Mouse (Mus musculus) MEL (cell line): ENCODE data around the gene Psmc3. TPM values are rescaled to one million over a fixed set of nuclear protein-coding genes. Genes with fewer than 3 reads are reported as not detected.

Source experiments
- DNase-seq: peaks from one replicate; pipeline ENCODE4 v3.0.0; 2011; ENCODE audit warnings: low read depth, low spot score
- H3K27ac ChIP-seq: 2 replicates; pipeline ENCODE4 v1.5.1; 2012; ENCODE audit warnings: low read depth, mild to moderate bottlenecking, control low read depth, low read length, moderate library complexity; ENCODE audit not compliant: control insufficient read depth
- H3K27me3 ChIP-seq, 2 experiments: fragments of 150-350 bp in 1 of 2; sonication (generic) in 1 of 2; 2 replicates each; pipeline ENCODE4 v1.6.1; 2012; ENCODE audit warnings: low read length in 2 of 2, mild to moderate bottlenecking in 2 of 2, improper control_type of control experiment in 1 of 2, moderate library complexity in 1 of 2; ENCODE audit not compliant: insufficient read depth in 2 of 2, control insufficient read depth in 1 of 2
- H3K36me3 ChIP-seq, 2 experiments: 2 replicates each; pipeline ENCODE4 v1.6.1; 2012 to 2014; ENCODE audit warnings: low read length in 2 of 2, improper control_type of control experiment in 1 of 2, inconsistent platforms in 1 of 2, mild to moderate bottlenecking in 1 of 2; ENCODE audit not compliant: insufficient read depth in 2 of 2, control insufficient read depth in 1 of 2
- H3K4me1 ChIP-seq, 2 experiments: fragments of 150-350 bp in 1 of 2; sonication (generic) in 1 of 2; 2 replicates each; pipeline ENCODE4 v1.6.1; 2012; ENCODE audit warnings: low read length in 2 of 2, improper control_type of control experiment in 1 of 2, mild to moderate bottlenecking in 1 of 2; ENCODE audit not compliant: insufficient read depth in 2 of 2, control insufficient read depth in 1 of 2
- H3K4me3 ChIP-seq, 2 experiments: fragments of 150-350 bp in 1 of 2; sonication (generic) in 1 of 2; 2 replicates each; pipeline ENCODE4 v1.5.1; 2012; ENCODE audit warnings: low read depth in 2 of 2, low read length in 2 of 2, mild to moderate bottlenecking in 2 of 2, moderate library complexity in 2 of 2, control low read depth in 1 of 2, improper control_type of control experiment in 1 of 2; ENCODE audit not compliant: control insufficient read depth in 1 of 2, insufficient read depth in 1 of 2
- H3K79me2 ChIP-seq: 2 replicates; pipeline ENCODE4 v1.6.1; 2012; ENCODE audit warnings: mild to moderate bottlenecking, low read length, moderate library complexity; ENCODE audit not compliant: control insufficient read depth, poor library complexity, insufficient read depth
- H3K9ac ChIP-seq: 2 replicates; pipeline ENCODE4 v1.6.1; 2012; ENCODE audit warnings: low read depth, mild to moderate bottlenecking, control low read depth, low read length, moderate library complexity; ENCODE audit not compliant: control insufficient read depth, poor library complexity, severe bottlenecking
- H3K9me3 ChIP-seq: fragments of 150-350 bp; sonication (generic); replicated peaks from 2 replicates; pipeline ENCODE4 v1.6.1; 2012; ENCODE audit warnings: mild to moderate bottlenecking, low read length, improper control_type of control experiment, moderate library complexity; ENCODE audit not compliant: insufficient read depth
- CHD1 ChIP-seq: IDR thresholded peaks from 2 replicates; pipeline ENCODE4 v1.6.1; 2012; ENCODE audit warnings: low read depth, mild to moderate bottlenecking, inconsistent platforms, low read length, improper control_type of control experiment
- CHD2 ChIP-seq: IDR thresholded peaks from 2 replicates; pipeline ENCODE4 v1.6.1; 2011; ENCODE audit warnings: low read length, improper control_type of control experiment
- ELF1 ChIP-seq: IDR thresholded peaks from 2 replicates; pipeline ENCODE4 v1.6.1; 2014; ENCODE audit warnings: low read depth, mild to moderate bottlenecking, inconsistent platforms, low read length, improper control_type of control experiment, moderate library complexity
- EP300 ChIP-seq, 2 experiments: IDR thresholded peaks; 2 replicates each; pipeline ENCODE4 v1.6.1; 2011; ENCODE audit warnings: improper control_type of control experiment in 2 of 2, low read length in 2 of 2, low read depth in 1 of 2, mild to moderate bottlenecking in 1 of 2
- ETS1 ChIP-seq: IDR thresholded peaks from 2 replicates; pipeline ENCODE4 v1.6.1; 2012; ENCODE audit warnings: low read depth, mild to moderate bottlenecking, inconsistent platforms, low read length, improper control_type of control experiment, moderate library complexity
- GABPA ChIP-seq: IDR thresholded peaks from 2 replicates; pipeline ENCODE4 v1.6.1; 2012; ENCODE audit warnings: low read depth, mild to moderate bottlenecking, inconsistent platforms, low read length, improper control_type of control experiment, moderate library complexity
- GATA1 ChIP-seq: IDR thresholded peaks from 2 replicates; pipeline ENCODE4 v1.6.1; 2011; ENCODE audit warnings: low read depth, low read length, improper control_type of control experiment
- HCFC1 ChIP-seq: IDR thresholded peaks from 2 replicates; pipeline ENCODE4 v1.6.1; 2012; ENCODE audit warnings: low read depth, mild to moderate bottlenecking, inconsistent platforms, low read length, improper control_type of control experiment, moderate library complexity
- KAT2A ChIP-seq: conservative IDR thresholded peaks from 2 replicates; pipeline ENCODE4 v1.6.1; 2012; ENCODE audit warnings: low read depth, low read length, improper control_type of control experiment, inconsistent platforms
- MAZ ChIP-seq: IDR thresholded peaks from 2 replicates; pipeline ENCODE4 v1.6.1; 2012; ENCODE audit warnings: low read depth, mild to moderate bottlenecking, inconsistent platforms, low read length, improper control_type of control experiment
- MEF2A ChIP-seq: IDR thresholded peaks from 2 replicates; pipeline ENCODE4 v1.6.1; 2014; ENCODE audit warnings: low read depth, mild to moderate bottlenecking, inconsistent platforms, low read length, improper control_type of control experiment; ENCODE audit not compliant: poor library complexity, insufficient replicate concordance, severe bottlenecking; ENCODE audit errors: extremely low read depth
- MXI1 ChIP-seq: IDR thresholded peaks from 2 replicates; pipeline ENCODE4 v1.6.1; 2011; ENCODE audit warnings: mild to moderate bottlenecking, low read depth, low read length, improper control_type of control experiment
- POLR2AphosphoS5 ChIP-seq: IDR thresholded peaks from 2 replicates; pipeline ENCODE4 v1.6.1; 2012; ENCODE audit warnings: low read depth, borderline replicate concordance, mild to moderate bottlenecking, inconsistent platforms, low read length, moderate library complexity, mixed read lengths
- RCOR1 ChIP-seq: IDR thresholded peaks from 2 replicates; pipeline ENCODE4 v1.6.1; 2012; ENCODE audit warnings: low read depth, mild to moderate bottlenecking, inconsistent platforms, low read length, improper control_type of control experiment
- TCF12 ChIP-seq: IDR thresholded peaks from 2 replicates; pipeline ENCODE4 v1.6.1; 2014; ENCODE audit warnings: low read depth, mild to moderate bottlenecking, inconsistent platforms, low read length, improper control_type of control experiment, moderate library complexity
- UBTF ChIP-seq: IDR thresholded peaks from 2 replicates; pipeline ENCODE4 v1.6.1; 2012; ENCODE audit warnings: low read depth, mild to moderate bottlenecking, inconsistent platforms, low read length, improper control_type of control experiment, moderate library complexity, borderline replicate concordance; ENCODE audit not compliant: insufficient read depth
- USF1 ChIP-seq: IDR thresholded peaks from 2 replicates; pipeline ENCODE4 v1.6.1; 2014; ENCODE audit warnings: low read depth, mild to moderate bottlenecking, inconsistent platforms, low read length, improper control_type of control experiment, moderate library complexity
- ZC3H11A ChIP-seq: IDR thresholded peaks from 2 replicates; pipeline ENCODE4 v1.6.1; 2012; ENCODE audit warnings: low read depth, mild to moderate bottlenecking, inconsistent platforms, low read length, improper control_type of control experiment
- ZKSCAN1 ChIP-seq: IDR thresholded peaks from 2 replicates; pipeline ENCODE4 v1.6.1; 2012; ENCODE audit warnings: low read depth, mild to moderate bottlenecking, inconsistent platforms, low read length, improper control_type of control experiment, moderate library complexity
- ZMIZ1 ChIP-seq: IDR thresholded peaks from 2 replicates; pipeline ENCODE4 v1.6.1; 2012; ENCODE audit warnings: low read depth, mild to moderate bottlenecking, inconsistent platforms, low read length, improper control_type of control experiment, moderate library complexity
- ZNF384 ChIP-seq: IDR thresholded peaks from 2 replicates; pipeline ENCODE4 v1.6.1; 2012; ENCODE audit warnings: low read depth, mild to moderate bottlenecking, inconsistent platforms, low read length, improper control_type of control experiment
- polyA plus RNA-seq, 2 experiments: library from polyadenylated mRNA; stranded (reverse) in 1 of 2; unstranded in 1 of 2; fragments of >175 nt in 1 of 2; fragments of >200 nt in 1 of 2; gene quantifications; 2 replicates each; pipeline versions ENCODE4 v1.2.1 to v1.2.4; 2012; ENCODE audit warnings: low replicate concordance in 2 of 2, low read depth in 1 of 2; ENCODE audit not compliant: insufficient read length in 2 of 2, insufficient read depth in 1 of 2, missing spikeins in 1 of 2
- total RNA-seq: library from RNA; depleted of rRNA; stranded (reverse); fragments of 300-350 nt; gene quantifications from 2 replicates; pipeline ENCODE4 v1.2.3, GENCODE M21; 2012

Gene Psmc3
- total and polyA plus RNA-seq, 3 experiments: 259 to 1,459 (median 428) TPM

DNA sequence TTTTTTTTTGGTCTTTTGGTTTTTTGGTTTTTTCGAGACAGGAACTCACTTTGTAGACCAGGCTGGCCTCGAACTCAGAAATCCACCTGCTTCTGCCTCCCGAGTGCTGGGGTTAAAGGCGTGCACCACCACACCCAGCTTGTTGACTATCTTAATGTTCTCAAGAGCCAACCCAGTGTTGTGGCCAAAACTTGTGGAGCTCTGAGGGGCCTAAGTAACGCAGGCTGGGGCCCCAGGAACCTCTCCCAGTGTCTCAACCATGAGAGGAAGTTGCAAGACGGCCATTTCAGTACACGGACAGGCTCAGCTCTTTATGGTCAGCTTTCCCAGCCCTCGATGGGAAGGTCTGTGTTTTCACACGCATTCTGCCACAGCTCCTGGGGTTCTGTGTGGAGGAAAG lies 35.2 kb downstream of the Psmc3 start:
- 0 out of 4 replicates have a peak, but pooled peaks of 1 of the 2 experiments have one; percentile 15 for TF ChIP-seq EP300 (IDR thresholded peaks at IDR 0.05; ENCODE audit: low read depth in 1 of 2, low read length in 2 of 2)
- no peak for TF ChIP-seq POLR2AphosphoS5
- TF ChIP-seq ZNF384: peak; percentile 6; the same call in 1 of the 2 replicates
- no peak for TF ChIP-seq ZMIZ1
- TF ChIP-seq ETS1: 0 out of 2 replicates have a peak, but pooled peaks have one; percentile 2
- Histone ChIP-seq H3K36me3 (peaks cover 0 to 38% of the 10 kb centered on the region in 2 experiments; a peak in 2 of 4 replicates), H3K4me3 (no peak overlapping the region), H3K27ac (peak overlapping the region; percentile 99), H3K4me1 (peaks cover 2 to 49% of the 10 kb centered on the region in 2 experiments; a peak in 3 of 4 replicates), H3K27me3 (no peaks in the 10 kb centered on the region), H3K79me2 (peaks cover 1% of the 10 kb centered on the region; the same call in 1 of the 2 replicates), H3K9me3 (no peaks in the 10 kb centered on the region), H3K9ac (peak overlapping the region; percentile 44)
- DNase-seq: peak; percentile 68

DNA sequence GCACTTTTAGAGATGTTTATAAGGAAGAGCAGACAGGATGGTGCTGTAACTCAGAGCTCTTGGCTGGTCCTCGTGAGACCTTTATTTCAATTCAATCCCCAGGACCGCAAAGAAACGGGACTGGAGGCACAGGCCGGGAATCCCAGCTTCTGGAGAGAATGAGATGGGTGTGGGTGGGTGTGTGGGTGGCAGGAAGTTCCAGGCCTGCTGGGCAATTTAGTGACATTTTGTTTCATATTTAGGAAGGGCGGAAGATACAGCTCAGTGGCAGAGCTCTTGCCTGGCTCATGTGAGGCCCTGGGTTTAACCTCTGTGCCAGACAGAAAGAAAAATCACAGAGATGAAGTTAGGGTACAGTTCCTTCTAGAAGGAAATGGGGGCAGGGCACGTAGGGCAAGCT lies 36.4 kb downstream of the Psmc3 start:
- DNase-seq: no peak
- peak overlapping the region; percentile 99 for H3K27ac ChIP-seq
- TF ChIP-seq ETS1 (no peak), ELF1 (no peak), ZC3H11A (no peak), RCOR1 (no peak), USF1 (no peak), CHD2 (no peak), UBTF (no peak), HCFC1 (no peak), TCF12 (no peak), MXI1 (no peak), ZKSCAN1 (no peak), GATA1 (no peak), MAZ (no peak), ZMIZ1 (no peak), GABPA (no peak), EP300 (IDR thresholded peaks at IDR 0.05; ENCODE audit: low read depth in 1 of 2, low read length in 2 of 2) (no peak), KAT2A (no peak), MEF2A (no peak), CHD1 (no peak)

More for the DNA sequence above, 36.4 kb downstream of the Psmc3 start:
- Histone ChIP-seq H3K9me3 (no peaks in the 10 kb centered on the region), H3K79me2 (peaks cover 1% of the 10 kb centered on the region; the same call in 1 of the 2 replicates), H3K36me3 (peaks cover 0 to 38% of the 10 kb centered on the region in 2 experiments; a peak in 2 of 4 replicates), H3K9ac (peak overlapping the region; percentile 35), H3K4me3 (no peak overlapping the region), H3K4me1 (peaks cover 2 to 46% of the 10 kb centered on the region in 2 experiments; a peak in 3 of 4 replicates), H3K27me3 (no peaks in the 10 kb centered on the region)
